Mouse (Mus musculus) limb, embryonic 14.5 days (tissue): ENCODE measurements around the gene Mtus2. TPM values are rescaled to one million over a fixed set of nuclear protein-coding genes. Genes with fewer than 3 reads are reported as not detected.
A peak's percentile ranks its signal among the peaks of the same experiment; 100 is the strongest.
"Not testable (repeated sequence)": the region's sequence is repeated elsewhere in the genome, so short reads cannot be mapped to it uniquely, and the experiment has no call there.

ENCODE experiments used
- ATAC-seq: fragments of 200-750 bp; cut with Nextera tagmentation; 2 replicates; pipeline ENCODE4 v1.8.0; 2017; ENCODE audit warnings: low read depth, moderate number of reproducible peaks, moderate TSS enrichment; ENCODE audit not compliant: low FRiP score
- DNase-seq: peaks from one replicate; pipeline ENCODE4 v3.0.0-alpha.2; 2015; ENCODE audit warnings: low spot score
- H3K27ac ChIP-seq: fragments of 300-500 bp; sonication (generic); replicated peaks from 2 replicates; pipeline ENCODE4 v1.5.1; 2014; ENCODE audit warnings: low read depth, mild to moderate bottlenecking, low read length, moderate library complexity, mixed read lengths
- H3K27me3 ChIP-seq: fragments of 300-500 bp; sonication (generic); 2 replicates; pipeline ENCODE4 v1.6.1; 2014; ENCODE audit warnings: low read length, mixed read lengths; ENCODE audit not compliant: control insufficient read depth, insufficient read depth
- H3K36me3 ChIP-seq: fragments of 300-500 bp; sonication (generic); 2 replicates; pipeline ENCODE4 v1.6.1; 2014; ENCODE audit warnings: mild to moderate bottlenecking, low read length, moderate library complexity, mixed read lengths; ENCODE audit not compliant: control insufficient read depth, insufficient read depth
- H3K4me1 ChIP-seq: fragments of 300-500 bp; sonication (generic); 2 replicates; pipeline ENCODE4 v1.6.1; 2014; ENCODE audit warnings: antibody characterized with exemption, low read length, mixed read lengths; ENCODE audit not compliant: control insufficient read depth, insufficient read depth
- H3K4me2 ChIP-seq: fragments of 300-500 bp; sonication (generic); replicated peaks from 2 replicates; pipeline ENCODE4 v1.6.1; 2014; ENCODE audit warnings: low read depth, mild to moderate bottlenecking, low read length, moderate library complexity; ENCODE audit not compliant: severe bottlenecking
- H3K4me3 ChIP-seq: fragments of 300-500 bp; sonication (generic); replicated peaks from 2 replicates; pipeline ENCODE4 v1.5.1; 2014; ENCODE audit warnings: low read length
- H3K9ac ChIP-seq: fragments of 300-500 bp; sonication (generic); 2 replicates; pipeline ENCODE4 v1.6.1; 2014; ENCODE audit warnings: mild to moderate bottlenecking, low read depth, low read length, moderate library complexity; ENCODE audit not compliant: severe bottlenecking
- H3K9me3 ChIP-seq: fragments of 300-500 bp; sonication (generic); 2 replicates; pipeline ENCODE4 v1.6.1; 2016; ENCODE audit warnings: low read length; ENCODE audit not compliant: control insufficient read depth
- POLR2A ChIP-seq: fragments of 200-500 bp; IDR thresholded peaks from 2 replicates; pipeline ENCODE4 v1.8.0; 2012; ENCODE audit warnings: inconsistent platforms, mild to moderate bottlenecking, moderate library complexity, borderline replicate concordance; ENCODE audit not compliant: insufficient read depth, insufficient read length; ENCODE audit errors: extremely low read depth
- WGBS: fragments of 180-500 bp; shearing (Covaris S2); extraction: QIAGEN DNeasy Blood & Tissue Kit; methylation state at CpG from one replicate; pipeline ENCODE4 v1.1.7; 2014; 5-methylcytosine and 5-hydroxymethylcytosine counted together
- polyA plus RNA-seq, 2 experiments: library from polyadenylated mRNA; depleted of rRNA in 1 of 2; stranded (reverse) in 1 of 2; unstranded in 1 of 2; fragments of >200 nt; fragmentation: Nextera tagmentation in 1 of 2; extraction: Ambion mirVana in 1 of 2; gene quantifications; 2 replicates each; pipeline versions ENCODE4 v1.2.1 to v1.2.3; 2012 to 2014

Gene Mtus2
- polyA plus RNA-seq, 2 experiments = 3.2 to 5.5 TPM

DNA sequence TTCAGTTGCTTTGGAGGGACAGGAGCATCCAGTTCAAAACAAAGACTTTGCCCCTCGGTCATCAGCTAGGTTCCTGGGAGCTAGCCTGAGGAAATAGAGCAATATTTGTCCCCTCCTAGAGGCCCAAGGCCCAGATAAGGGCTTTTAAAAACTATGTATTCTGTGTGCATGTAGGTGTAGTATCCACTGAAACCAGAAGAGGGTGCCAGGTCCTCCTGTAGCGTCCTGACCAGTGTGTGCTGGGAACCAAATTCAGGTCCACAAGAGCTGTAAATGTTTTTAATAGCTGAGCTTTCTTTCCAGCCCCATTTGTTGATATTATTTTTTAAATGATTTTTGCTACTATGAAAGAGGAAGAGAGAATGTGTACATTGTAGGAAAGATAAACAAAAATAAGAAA is 347.0 kb downstream of the Mtus2 start:
- no peak for ATAC-seq
- WGBS = 90% methylated on average over 2 of the region's 2 CpGs
- H3K4me3 ChIP-seq = no peak overlapping the region

DNA sequence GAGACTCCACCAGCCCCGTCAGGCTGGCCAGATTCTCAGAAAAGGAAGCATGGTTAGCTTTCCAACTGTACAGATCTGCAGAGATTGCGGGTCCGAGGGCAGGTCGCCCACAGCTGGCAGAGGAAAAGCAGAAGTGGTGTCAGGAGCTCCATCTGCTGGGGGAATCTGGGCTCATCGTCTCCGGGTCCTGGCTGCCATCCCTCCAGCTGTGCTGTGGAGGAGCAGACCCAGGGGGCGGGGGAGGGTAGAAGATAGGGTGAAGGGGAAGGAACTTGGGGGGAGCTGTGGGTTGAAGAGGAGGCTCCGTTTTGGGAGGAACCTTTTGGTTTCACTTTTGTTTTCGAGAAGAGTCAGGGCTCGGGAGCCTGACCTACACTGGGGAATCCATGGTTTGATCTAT is 353.7 kb downstream of the Mtus2 start:
- no peak overlapping the region for H3K27ac ChIP-seq
- WGBS = 64% methylated on average over 10 of the region's 10 CpGs
- ATAC-seq (no peak), DNase-seq (no peak)
- no peaks in the 10 kb centered on the region for H3K9me3 ChIP-seq
- H3K4me1 ChIP-seq = no peaks in the 10 kb centered on the region
- H3K9ac ChIP-seq = no peak overlapping the region
- no peaks in the 10 kb centered on the region for H3K27me3 ChIP-seq
- no peak overlapping the region for H3K4me2 ChIP-seq
- H3K36me3 ChIP-seq = no peaks in the 10 kb centered on the region
- no peak overlapping the region for H3K4me3 ChIP-seq
- TF ChIP-seq POLR2A = no peak

More for the DNA sequence above, 347.0 kb downstream of the Mtus2 start:
- Histone ChIP-seq H3K36me3 (no peaks in the 10 kb centered on the region), H3K27me3 (no peaks in the 10 kb centered on the region), H3K4me2 (no peak overlapping the region), H3K9me3 (no peaks in the 10 kb centered on the region), H3K27ac (no peak overlapping the region), H3K9ac (no peak overlapping the region), H3K4me1 (no peaks in the 10 kb centered on the region)
- DNase-seq = no peak
- no peak for TF ChIP-seq POLR2A

DNA sequence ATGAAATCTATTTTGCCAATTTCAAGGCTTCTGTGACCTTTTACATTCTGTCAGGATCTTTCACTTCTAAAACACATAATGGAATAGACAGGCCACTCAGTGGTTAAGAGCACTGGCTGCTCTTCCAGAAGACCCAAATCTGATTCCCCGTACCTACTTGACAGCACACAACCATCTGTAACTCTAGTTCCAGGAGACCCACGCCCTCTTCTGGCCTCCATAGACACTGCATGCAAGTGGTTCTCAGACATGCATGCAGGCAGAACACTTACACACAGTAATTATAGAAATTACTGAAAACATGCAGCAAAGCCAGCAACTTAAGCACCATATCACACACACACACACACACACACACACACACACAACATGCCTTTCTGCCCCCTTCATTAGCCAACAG is 355.3 kb downstream of the Mtus2 start:
- no peaks in the 10 kb centered on the region for H3K9me3 ChIP-seq
- H3K4me2 ChIP-seq = no peak overlapping the region
- TF ChIP-seq POLR2A = no peak
- ATAC-seq (no peak), DNase-seq (no peak)
- H3K9ac ChIP-seq = no peak overlapping the region
- H3K36me3 ChIP-seq = no peaks in the 10 kb centered on the region
- H3K27ac ChIP-seq = no peak overlapping the region
- H3K4me1 ChIP-seq = no peaks in the 10 kb centered on the region
- H3K4me3 ChIP-seq = no peak overlapping the region
- 62% methylated on average over 2 of the region's 2 CpGs for WGBS
- no peaks in the 10 kb centered on the region for H3K27me3 ChIP-seq

DNA sequence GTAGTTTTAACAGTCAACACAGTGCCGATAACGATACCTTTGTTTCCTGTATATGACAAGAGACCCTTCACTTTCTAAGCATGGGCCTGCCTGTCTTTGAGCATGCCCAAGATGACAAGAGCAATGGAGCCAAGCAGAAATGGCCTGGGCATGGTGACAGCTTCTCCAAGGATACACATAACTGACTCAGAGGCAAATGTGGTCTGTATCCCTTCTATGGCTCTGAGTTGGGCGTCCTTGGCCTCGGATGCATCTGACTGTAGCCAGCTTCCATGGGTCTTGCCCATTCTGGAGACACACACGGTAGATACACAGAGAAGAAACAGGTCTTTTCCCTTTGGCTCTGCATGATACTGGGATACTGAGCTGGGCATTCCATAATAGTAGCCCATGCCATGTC is 357.8 kb downstream of the Mtus2 start:
- H3K4me3 ChIP-seq = no peak overlapping the region
- ATAC-seq (no peak), DNase-seq (no peak)
- no peaks in the 10 kb centered on the region for H3K4me1 ChIP-seq
- no peak overlapping the region for H3K4me2 ChIP-seq
- H3K27me3 ChIP-seq = no peaks in the 10 kb centered on the region
- no peaks in the 10 kb centered on the region for H3K36me3 ChIP-seq
- no peak for TF ChIP-seq POLR2A
- no peak overlapping the region for H3K27ac ChIP-seq
- H3K9me3 ChIP-seq = no peaks in the 10 kb centered on the region
- 91% methylated on average over 5 of the region's 5 CpGs for WGBS
- H3K9ac ChIP-seq = no peak overlapping the region

DNA sequence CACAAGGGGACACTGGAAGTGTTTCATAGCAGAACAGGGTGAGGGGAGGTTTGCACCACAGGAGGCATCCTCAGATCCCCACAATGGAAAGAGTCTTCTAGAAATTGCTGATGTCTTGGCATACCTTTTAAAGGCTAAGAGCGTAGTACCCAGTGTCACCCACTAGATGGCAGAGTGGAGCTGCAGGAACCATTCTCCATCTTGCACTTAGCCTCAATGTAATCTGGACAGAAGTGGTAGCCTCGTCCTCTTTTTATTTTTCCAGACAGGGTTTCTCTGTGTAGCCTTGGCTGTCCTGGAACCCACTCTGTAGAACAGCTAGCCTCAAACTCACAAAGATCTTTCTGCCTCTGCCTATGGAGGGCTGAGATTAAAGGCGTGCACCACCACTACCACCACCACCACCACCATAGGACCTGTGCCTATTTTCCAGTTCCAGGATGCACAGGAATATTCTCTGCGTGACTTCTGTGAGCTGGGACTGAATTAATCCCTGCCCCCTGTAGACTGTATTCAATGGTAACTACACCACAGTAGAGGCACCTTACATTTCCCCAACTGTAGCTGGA is 368.3 kb downstream of the Mtus2 start:
- ATAC-seq (no peak), DNase-seq (peak; percentile 55)
- TF ChIP-seq POLR2A = no peak
- no peaks in the 10 kb centered on the region for H3K9me3 ChIP-seq
- H3K36me3 ChIP-seq = no peaks in the 10 kb centered on the region
- no peak overlapping the region for H3K4me2 ChIP-seq
- H3K4me1 ChIP-seq = no peaks in the 10 kb centered on the region
- no peak overlapping the region for H3K4me3 ChIP-seq
- H3K9ac ChIP-seq = no peak overlapping the region
- no peak overlapping the region for H3K27ac ChIP-seq
- H3K27me3 ChIP-seq = no peaks in the 10 kb centered on the region
- 42% methylated on average over 4 of the region's 4 CpGs for WGBS

DNA sequence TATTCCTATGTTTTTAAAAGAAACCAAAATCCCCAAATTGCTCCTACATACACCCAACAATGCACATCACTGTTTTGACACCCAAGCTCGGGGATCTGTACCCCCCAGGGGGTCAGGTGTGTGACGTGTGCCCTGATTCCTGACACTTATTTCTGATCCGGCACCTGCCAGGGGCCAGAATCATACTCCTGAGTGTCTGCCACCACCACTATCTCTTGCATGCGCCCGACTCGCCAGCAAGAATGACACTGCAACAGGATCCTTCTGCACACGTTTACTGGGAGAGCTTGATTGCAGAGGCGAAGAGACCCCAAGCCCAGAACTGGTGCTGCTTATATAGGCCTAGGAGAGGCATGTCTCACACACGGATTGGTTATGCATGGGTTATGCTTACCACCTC is 369.2 kb downstream of the Mtus2 start:
- ATAC-seq, H3K36me3 ChIP-seq: not testable (repeated sequence)
- WGBS = 93% methylated on average over 8 of the region's 9 CpGs

More for the DNA sequence above, 369.2 kb downstream of the Mtus2 start:
- DNase-seq, H3K27me3 ChIP-seq, H3K4me1 ChIP-seq, H3K4me2 ChIP-seq, H3K9me3 ChIP-seq, H3K4me3 ChIP-seq, H3K9ac ChIP-seq, H3K27ac ChIP-seq: not testable (repeated sequence)
